Mouse (Mus musculus) neutrophil, adult 5-6 weeks (primary cell): ENCODE results near the gene Prpf3. TPM values are rescaled to one million over a fixed set of nuclear protein-coding genes. Genes with fewer than 3 reads are reported as not detected.
"Not testable (repeated sequence)": the region's sequence is repeated elsewhere in the genome, so short reads cannot be mapped to it uniquely, and the experiment has no call there.

Experiments used
- ATAC-seq: fragments of 151-379, 151-347 bp; 2 replicates; pipeline ENCODE4 v1.8.0; 2017; ENCODE audit warnings: mild to moderate bottlenecking, moderate TSS enrichment; ENCODE audit not compliant: insufficient number of reproducible peaks, poor library complexity, low FRiP score, severe bottlenecking; ENCODE audit errors: extremely low read depth
- total RNA-seq: library from RNA; stranded (forward); fragments of 200-1000 nt; gene quantifications from 2 replicates; pipeline ENCODE4 v1.2.3, GENCODE M21; 2017

The Prpf3 gene
- total RNA-seq, 1 experiment from 2014 or later, result 62.6 TPM

DNA sequence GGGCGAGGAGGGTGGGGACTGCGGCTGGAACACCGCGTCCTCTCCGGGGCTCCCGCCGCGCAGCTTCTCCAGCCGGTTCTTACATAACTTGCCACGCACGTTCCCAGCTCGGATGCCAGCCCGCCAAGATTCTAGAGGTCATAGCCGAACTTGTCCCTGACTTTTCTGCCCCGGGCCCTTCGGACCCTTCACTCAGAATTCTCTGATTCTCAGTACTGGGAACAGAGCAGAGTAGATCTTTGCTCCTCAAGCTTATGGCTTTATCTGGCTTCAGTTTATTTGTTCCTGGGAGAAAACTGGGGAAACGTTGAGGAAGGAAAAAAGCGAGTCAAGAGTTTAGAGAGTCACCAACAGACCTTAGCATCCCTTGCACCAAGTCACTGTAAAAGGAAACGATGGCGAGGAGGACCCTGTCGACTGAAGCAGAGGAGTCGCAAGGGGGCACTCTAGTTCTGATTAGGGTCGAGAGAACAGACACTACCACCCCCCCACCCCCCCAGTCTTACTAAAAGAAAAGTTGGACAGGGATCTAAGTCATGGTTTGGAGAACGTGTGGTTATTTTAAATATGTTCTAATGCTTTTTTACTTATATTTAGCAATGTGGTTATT is 27.2 kb upstream of the Prpf3 start:
- ATAC-seq, result no peak

DNA sequence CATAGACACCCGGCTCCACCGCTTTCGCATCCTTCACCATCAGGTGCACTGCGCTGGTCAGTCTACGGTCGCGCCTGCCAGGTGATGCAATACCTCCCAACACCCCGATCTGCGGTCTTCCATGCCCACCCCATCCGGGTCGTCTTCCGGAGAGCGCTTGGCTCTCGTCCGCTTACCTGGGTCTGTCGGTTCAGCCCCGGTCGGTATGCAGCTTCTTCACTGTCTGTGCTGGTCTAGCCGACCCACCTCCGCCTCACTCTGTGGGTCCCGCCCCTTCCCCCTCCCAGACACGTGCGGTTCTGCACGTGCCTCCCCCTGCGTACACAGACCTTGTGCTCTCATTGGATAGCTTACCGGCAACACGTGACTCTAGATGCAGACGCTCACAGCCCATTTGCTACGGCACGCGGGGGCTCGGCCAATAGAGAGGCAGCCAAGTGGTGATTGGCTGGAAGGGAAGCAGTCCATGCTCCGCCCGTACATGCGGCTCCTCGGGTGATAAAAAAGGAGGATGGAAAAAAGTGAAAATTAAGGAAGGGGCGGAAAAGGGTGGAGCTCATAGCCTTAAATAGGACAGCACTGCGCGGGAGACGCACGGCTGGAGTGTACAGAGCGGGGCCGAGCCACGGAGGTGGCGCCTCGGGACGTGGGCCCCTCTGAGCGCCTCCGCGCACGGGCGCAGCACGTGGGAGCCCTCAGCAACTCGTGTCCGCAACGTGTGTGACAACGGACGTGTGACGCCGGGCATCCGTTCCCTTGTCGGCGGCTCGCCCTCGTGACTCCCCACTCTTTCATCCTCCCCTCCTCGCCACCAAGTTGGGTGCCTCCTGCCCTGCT is 26.5 kb upstream of the Prpf3 start, which contains the start of gene Ciart:
TSS of gene Ciart (minus strand) at position 273 of the 837 bp plus-strand sequence.
- peak; percentile 97 for ATAC-seq

DNA sequence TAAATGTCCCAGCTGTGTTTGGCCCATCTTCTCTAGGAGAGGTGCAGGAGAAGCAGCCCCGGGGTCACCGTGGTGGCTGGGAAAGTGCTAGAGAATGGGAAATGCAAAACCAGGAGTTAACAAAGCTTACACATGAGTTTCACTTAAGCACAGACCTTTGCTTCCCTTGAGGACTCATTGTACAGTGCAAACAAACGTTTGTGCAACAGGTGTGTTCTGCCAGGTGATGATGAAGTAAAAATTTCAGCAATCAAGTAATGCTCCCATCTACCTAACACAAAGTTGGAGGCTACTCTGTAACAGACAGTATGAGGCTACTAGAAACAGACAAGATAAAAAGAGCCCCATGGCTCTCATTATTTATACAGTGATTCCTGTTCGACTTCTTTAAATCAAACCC is 23.4 kb upstream of the Prpf3 start:
- no peak for ATAC-seq

DNA sequence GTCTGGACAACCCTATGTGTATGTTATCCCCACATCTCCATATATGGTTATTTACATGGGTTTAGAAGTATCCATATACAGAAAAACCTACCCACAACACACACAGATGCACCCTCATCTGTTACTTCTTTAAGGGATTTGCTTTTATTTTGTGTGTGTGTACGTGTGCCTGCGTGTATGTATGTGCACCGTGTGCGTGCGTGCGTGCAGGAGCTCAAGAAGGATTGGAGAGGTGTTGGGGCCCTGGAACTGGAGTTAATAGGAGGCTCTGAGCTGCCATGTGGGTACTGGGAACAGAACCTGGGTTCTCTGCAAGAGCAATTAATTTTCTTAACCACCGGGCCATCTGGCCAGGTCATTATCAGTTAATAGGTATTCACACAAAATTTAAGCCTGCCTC is 16.4 kb upstream of the Prpf3 start:
- ATAC-seq, result no peak

DNA sequence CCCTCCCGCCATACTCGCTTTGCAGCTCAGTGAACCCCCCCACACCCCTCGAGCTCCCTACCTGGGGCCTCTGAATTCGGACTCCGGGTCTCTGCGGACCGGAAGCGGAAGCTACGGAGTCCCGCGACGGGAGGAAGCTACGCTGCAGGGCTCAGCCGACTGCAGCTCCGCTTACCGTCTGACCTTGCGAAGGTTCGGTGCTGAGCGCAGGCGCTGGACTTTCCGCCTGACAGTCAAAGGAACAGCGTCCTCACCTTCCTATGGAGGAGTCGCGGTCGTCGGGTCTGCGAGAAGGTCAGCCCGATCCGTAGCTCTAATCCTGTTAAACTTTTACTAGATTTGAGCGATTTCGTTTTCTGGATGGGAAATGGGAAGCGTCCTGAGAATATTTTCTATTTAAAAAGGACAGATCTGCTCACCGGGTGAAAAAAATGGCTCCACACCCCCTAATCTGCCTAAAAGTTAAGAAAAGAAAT is 15.7 kb upstream of the Prpf3 start, which contains the start of gene Mrps21:
TSS of gene Mrps21 (minus strand) at position 128 of the 476 bp plus-strand sequence.
- peak; percentile 97 for ATAC-seq

DNA sequence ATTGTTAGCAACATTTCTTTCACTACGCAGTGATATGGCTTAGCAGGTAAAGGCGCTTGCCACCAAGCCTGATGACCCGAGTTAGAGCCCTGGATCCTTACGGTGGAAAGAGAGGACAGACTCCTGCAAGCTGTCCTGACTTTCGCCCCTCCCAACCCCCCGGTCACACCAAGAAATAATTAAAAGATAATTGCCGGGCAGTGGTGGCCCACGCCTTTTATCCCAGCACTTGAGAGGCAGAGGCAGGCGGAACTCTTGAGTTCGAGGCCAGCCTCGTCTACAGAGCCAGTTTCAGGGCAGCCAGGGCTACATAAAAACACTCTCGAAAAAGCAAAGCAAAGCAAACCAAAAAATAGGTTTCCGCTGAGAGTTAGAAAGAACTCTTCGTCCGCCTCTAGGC is 15.3 kb upstream of the Prpf3 start:
- no peak for ATAC-seq

DNA sequence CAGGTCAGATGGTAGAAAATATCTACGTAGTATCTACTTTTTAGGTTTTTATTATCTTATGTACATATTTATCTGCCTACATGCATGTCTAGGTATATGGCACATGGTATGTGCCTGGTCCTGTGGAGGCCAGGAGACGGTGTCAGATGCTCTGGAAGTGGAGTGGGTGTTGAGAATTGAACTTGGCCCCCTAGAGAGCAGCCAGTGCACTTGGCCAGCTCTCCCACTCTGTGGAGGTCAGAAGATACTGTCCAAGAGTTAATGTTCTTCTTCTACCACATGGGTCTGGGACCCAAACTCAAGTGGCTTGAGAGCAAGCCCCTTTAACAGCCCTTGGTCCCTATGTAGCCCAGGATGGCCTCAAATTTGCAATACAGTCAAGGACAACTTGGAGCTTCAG is 11.7 kb upstream of the Prpf3 start:
- ATAC-seq, result no peak

DNA sequence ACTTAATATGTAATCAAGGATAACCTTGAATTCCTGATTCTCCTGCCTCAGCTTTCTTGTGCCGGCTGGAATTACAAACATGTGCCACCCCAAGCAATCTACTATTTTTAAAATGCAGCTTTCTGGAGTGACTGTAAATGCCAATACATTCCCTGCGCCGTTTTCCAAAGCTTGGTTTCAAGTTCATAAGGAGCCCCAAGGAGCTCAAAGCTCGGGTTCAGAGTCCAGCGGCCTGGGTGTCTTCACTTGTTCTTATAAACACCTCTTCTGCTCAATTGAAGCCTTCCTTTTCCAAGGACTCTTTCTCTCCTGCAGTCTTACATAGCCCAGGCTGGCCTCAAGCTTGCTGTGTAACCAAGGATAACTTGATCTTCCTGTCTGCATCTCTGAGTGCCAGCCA is 10.4 kb upstream of the Prpf3 start:
- ATAC-seq, result no peak

DNA sequence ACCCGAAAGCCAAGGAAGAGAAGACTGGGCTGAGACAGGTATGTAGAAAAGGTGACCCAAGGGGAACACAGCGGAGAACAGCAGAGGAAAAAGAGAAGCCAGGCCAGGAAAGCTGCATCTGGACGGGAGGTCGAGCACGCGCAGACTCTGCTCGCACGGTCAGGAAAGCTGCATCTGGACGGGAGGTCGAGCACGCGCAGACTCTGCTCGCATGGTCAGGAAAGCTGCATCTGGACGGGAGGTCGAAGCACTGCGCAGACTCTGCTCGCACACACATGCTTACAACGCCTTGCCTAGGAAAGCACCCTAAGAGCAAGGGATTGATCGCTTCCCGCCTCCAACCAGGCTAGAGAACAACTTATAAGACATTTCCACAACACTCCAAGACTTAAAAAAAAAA is 9.9 kb upstream of the Prpf3 start:
- ATAC-seq, result no peak

DNA sequence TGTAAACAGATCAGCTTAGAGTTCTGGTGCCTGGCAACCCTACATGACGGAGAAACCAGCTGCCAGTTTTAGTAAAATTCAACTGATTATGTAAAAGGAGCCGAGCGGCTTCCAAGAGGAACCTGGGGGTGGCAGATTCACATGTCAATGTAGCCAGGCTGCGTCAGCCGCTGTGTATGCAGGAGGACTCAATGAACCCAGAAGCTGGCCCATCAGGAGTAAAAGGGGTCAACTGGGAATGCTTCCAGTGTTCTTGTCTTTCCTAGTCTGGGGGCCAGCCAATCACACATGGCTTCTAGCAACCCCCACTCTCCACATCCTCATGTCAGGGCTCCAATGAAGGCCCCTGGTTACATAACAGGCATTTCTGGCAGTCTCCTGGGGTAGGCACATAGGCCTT is 9.4 kb upstream of the Prpf3 start:
- no peak for ATAC-seq

DNA sequence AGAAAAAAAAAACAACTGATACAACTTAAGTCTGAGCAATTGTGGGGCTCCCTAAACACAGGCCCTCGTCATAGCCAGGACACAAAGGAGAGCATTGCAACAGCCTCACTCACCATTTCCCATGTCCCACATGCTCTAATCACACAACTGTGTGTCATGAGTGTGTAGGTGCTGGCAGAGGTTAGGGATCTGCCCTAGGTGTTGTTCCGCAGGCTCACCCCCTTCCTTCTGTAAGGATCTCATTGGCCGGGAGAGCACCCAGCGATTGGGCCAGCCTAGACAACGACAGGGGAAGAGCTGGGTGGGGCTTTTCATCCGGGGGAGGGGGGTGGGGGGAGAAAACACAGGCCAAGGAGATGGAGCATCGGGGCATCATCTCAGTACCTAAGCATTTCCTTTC is 7.9 kb upstream of the Prpf3 start:
- no peak for ATAC-seq

DNA sequence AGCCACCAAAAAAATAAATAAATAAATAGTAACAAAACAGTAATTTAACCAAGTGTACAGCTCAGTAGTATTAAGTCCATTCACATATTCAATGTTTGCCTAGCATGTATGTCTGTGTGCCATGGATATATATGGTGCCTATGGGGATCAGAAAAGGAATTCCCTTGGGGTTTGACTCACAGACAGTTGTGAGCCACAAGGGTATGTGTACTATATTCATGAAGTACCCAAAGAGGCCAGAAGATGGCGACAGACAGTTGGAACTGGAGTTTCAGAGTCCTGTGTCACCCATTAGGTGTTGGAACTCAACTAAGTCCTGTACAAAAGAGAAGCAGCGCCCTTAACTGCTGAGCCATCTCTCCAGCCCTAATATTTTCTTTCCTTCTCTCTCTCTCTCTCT is 6.1 kb upstream of the Prpf3 start:
- ATAC-seq, result peak; percentile 92

DNA sequence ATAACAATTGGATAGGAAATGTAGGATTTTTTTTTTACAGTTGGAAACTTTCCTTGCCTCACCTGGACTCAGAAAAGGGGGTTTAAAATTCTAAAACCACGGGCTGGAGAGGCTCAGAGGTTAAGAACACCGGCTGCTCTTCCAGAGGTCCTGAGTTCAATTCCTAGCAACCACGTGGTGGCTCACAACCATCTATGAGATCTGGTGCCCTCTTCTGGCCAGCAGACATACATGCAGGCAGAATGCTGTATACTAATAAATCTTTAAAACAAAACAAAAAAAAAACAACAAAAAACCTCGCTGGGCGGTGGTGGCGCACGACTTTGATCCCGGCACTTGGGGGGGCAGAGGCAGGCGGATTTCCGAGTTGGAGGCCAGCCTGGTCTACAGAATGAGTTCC is 5.5 kb upstream of the Prpf3 start:
- ATAC-seq, result no peak

DNA sequence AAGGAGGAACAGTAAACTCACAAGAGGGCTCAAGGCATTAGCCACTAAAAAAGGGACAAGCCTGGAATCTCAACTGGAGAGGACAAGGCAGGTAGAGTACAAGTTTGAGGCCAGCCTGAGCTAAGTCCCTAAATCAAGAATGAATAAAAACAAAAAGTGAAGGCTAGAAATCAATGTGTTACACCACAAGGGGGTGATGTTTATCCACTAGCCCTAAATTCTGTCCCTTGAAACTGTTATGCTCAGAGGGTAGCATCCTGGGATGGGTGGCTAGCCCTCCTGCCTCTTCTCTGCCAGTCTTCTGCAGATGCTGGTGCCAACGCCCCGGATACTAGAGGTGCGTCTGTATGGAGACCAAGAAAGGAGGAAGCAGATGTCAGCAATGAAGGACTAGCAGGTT is 4.6 kb upstream of the Prpf3 start:
- no peak for ATAC-seq

DNA sequence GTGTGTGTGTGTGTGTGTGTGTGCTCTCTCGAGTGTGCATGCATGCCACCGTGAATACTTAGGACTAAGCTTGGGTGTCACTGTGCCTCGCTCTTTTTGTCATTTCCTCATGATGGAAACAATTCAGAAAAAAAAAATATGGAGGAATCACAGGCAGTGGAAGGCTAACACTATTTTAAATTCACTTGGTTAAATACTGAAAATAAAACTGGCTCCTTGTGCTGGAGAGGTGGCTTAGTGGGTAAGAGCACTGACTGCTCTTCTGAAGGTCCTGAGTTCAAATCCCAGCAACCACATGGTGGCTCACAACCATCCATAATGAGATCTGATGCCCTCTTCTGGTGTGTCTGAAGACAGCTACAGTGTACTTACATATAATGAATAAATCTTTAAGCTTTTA is 2.6 kb upstream of the Prpf3 start:
- not testable (repeated sequence) for ATAC-seq

DNA sequence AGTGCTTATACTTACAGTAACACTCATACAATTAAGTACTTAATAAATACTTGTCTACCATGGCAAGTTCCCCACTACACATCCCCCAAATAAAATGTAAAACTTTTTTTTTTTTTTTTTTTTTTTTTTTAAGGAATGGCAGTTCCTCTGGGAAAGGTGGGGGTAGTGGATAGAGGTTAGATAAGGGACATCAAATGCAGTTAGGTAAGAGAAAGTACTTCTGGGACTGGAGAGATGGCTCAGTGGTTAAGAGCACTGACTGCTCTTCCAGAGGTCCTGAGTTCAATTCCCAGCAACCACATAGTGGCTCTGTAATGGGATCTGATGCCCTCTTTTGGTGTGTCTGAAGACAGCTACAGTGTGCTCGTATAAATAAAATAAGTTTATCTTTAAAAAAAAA is 1.4 kb upstream of the Prpf3 start:
- ATAC-seq, result not testable (repeated sequence)

DNA sequence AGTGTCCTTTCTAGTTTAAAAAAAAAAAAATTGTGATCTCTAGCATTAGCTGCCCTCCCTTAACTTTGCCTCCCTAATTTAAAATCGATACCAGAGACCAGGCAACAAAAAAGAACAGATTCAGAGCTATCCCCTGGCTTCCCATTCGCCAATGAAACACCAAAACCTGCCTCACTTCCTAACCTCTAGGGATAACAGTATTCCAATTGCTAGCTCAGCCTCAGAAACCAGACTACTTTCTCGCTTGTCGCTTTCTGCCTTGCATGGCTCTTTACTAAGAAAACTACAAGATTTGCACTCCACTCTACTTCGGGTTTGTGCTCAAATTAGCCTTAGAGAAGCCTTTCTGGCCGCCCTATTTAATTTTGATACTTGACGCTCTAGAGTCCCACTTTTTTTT is 430 bp upstream of the Prpf3 start:
- no peak for ATAC-seq

DNA sequence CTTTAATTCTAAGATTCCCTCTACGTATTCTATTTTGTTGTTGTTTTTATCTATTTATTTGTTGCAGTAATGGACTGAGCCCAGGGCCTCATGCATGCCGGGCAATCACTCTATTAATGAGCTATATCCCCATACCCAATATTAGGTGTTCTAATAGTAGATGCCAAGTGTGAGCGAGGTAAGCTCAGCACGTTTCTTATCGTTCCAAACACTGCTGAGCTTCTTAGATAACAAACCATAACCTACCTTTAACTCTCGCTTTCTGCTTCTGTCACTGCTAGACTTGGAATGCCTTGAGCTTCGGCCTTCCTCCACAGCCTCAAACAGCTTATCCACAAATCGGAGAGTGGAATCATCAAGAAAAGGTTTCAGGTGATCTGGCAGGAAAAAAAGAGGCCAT is 4.4 kb downstream of the Prpf3 start:
- no peak for ATAC-seq

DNA sequence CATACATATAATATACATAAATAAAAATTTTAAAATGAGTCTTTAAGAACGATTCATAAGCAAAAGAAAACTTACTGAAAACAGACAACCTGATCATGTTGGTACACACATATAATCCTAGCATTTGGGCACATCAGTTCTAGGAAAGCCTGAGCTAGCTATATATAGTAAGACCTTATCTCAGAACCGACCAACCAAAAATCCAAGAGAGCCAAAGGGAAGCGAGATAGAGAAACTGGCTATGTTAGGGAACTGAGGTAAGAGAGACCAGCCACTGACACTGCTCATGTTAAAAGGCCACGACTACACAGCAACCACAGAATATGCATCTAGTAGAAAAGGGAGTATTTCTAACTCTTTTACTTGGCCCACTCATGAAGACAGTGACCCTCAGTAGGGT is 5.1 kb downstream of the Prpf3 start:
- no peak for ATAC-seq

DNA sequence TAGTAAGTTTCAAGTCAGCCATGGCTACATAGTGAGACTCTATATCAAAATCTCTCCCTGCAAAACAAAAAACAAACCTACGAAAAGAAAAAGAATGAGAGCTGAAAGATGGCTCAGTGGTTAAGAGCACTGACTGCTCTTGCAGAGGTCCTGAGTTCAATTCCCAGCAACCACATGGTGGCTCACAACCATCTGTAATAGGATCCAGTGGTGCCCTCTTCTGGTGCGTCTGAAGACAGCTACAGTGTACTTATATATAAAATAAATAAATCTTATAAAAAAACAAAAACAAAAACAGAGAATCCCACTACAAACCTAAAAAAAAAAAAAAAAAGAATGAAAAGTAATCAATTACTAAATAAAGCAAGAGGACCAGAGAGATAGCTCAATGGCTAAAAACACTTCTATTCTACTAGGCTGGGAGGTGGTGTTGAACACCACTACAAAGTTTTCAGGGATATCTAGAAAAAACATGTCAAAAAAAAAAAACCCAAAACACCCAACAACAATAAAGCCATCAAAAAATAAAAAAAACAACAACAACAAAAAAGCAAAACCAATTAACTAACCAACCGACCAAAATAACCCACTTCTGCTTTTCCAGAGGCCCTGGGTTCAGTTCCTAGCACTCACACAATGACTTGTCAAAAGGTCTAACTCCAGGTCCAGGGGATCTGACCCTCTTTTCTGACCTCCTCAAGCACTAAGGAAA is 13.0 kb downstream of the Prpf3 start:
- ATAC-seq, result no peak
